Mouse (Mus musculus) left cerebral cortex, adult 9 months (tissue): ENCODE measurements around the gene Il10ra.

Source experiments
- DNase-seq, 2 experiments: peaks; one replicate each; pipeline ENCODE4 v3.0.0; 2022; ENCODE audit warnings: low spot score in 2 of 2

The Il10ra gene

GRCm38 (mm10) chr9:45259065-45259464, 9.9 kb downstream of the Il10ra start:
- DNase-seq, result no peak

- DNase-seq, result no peak
Observed at GRCm38 (mm10) chr9:45255967-45256366, 13.0 kb downstream of the Il10ra start.

DNA sequence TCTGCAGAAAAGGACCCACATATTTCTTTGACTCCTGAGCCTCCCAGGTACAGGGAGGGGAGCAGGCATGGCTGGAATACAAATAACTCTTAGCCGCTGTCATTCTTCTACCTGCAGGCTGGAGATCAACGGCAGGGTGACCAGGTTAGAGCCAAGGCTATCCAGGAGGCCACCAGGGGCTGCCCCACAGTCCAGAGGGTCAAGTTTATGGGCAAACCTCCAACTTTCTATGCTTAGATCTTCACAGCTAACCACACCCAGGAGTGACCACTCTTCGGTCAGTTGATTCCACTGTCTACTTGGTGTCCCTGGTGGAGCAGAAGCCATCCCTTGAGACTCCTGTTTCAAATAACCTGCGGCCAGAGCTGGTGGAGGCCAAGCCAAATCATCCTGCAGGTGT, 13.5 kb downstream of the Il10ra start:
- DNase-seq, result no peak

- no peak for DNase-seq
Observed at GRCm38 (mm10) chr9:45254605-45255004, 14.3 kb downstream of the Il10ra start.

DNA sequence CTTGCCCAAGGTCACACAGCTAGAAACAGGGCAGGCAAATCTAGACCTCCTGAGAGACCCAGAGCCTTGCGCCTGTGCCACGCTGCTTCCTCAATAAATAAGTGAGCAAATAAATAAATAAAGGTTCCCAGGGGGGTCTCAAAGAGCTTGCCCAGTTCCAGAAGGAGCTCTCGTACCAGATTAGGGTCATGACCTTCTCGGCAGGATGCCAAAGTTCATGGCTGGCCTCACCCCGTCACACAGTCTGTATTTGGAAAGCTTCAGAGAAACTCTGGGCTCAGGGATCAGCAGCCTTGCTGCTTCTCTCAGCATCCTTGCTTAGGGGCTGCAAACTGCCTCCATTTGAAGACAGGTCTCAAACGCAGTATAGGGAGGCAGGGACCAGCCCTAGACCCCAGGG, 14.9 kb downstream of the Il10ra start:
- DNase-seq, result no peak

DNA sequence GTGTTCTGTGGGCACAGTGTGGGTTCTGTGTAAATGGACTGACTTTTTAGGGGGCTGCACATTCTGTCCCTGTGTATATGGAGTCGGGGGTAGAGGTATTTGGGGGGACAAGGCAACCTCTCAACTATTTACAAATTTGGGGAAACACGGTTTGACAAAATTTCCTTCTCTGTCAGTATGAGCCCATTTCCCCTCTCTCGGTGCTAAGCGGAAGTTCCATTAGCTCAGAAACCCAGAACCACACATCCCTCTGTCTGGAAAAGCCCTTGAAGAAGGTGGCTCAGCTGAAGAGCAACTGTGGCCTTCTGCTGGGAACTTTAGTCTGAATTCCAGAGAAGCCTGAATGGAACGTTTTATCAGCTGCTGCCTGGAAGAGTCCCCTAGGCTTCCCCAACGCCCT, 16.6 kb downstream of the Il10ra start:
- DNase-seq, result no peak

DNA sequence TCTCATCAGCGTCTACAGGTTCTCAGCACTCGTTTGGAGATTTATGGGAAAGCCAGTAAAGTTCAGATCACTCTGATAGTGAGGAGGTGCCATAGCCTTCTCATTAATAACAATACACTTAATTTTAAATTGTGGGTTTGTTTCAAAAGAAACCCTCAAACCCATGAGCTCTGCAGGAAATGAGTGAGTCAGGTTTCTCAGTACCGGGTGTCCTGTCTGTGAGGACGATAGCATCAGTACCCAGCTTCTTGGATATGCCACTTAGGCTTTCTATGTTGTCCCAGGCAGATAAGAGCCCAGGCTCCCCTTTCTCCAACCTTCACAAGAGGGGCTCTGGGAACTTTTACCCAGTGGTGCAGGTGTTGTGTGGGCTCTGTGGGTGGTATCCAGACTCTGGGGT, 17.0 kb downstream of the Il10ra start:
- no peak for DNase-seq

- DNase-seq, result no peak
Observed at GRCm38 (mm10) chr9:45251281-45251680, 17.7 kb downstream of the Il10ra start.

GRCm38 (mm10) chr9:45250306-45250705, 18.6 kb downstream of the Il10ra start:
- no peak for DNase-seq

- no peak for DNase-seq
Observed at GRCm38 (mm10) chr9:45247536-45247935, 21.4 kb downstream of the Il10ra start.

DNA sequence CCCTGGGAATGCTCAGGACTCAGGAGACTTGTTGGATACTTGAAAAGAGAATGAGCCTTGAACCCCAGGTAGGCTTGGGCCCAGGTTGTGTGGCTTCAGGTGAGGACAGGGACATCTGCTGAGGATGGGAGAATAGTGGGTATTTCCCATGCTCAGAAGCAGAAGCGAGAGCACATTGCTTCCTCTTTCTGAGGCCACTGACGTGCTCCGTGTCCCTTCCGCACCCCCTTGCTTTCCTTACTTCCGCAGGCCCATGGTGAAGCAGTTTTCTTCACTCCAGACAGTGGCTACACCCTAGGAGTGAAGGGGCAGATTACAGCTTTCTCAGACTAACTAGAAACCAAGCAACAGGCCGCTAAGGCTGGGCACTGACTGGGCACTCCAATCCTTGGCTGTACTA, 22.9 kb downstream of the Il10ra start:
- DNase-seq, result peak in 1 of 2 experiments; percentile 25

- DNase-seq, result no peak
Observed at GRCm38 (mm10) chr9:45245432-45245831, 23.5 kb downstream of the Il10ra start.

- DNase-seq, result no peak
Observed at GRCm38 (mm10) chr9:45241397-45241796, 27.6 kb downstream of the Il10ra start.

GRCm38 (mm10) chr9:45236744-45237143, 32.2 kb downstream of the Il10ra start:
- no peak for DNase-seq

- DNase-seq, result no peak
Observed at GRCm38 (mm10) chr9:45235668-45236227, 33.2 kb downstream of the Il10ra start.

DNA sequence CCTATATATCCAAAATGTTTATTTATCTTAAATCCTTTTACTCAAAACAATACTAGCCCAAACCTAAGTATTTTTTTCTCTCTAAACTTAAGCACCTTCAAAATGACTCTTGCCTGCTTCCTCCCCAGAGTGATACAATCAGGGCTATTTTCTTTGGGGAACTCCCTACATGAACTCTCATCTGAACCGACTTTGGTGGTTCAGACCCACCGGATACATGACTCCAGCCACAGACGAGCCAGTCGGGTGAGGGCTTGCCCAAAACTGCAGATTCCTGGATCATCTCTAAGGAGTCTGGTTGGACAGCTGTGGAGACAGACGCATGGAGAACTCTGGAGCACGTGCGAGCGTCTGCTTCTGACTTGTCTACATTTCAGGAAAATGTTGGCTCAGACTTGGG, 39.6 kb downstream of the Il10ra start:
- no peak for DNase-seq

GRCm38 (mm10) chr9:45221567-45221966, 47.4 kb downstream of the Il10ra start:
- DNase-seq, result peak; percentile 58 to 96

DNA sequence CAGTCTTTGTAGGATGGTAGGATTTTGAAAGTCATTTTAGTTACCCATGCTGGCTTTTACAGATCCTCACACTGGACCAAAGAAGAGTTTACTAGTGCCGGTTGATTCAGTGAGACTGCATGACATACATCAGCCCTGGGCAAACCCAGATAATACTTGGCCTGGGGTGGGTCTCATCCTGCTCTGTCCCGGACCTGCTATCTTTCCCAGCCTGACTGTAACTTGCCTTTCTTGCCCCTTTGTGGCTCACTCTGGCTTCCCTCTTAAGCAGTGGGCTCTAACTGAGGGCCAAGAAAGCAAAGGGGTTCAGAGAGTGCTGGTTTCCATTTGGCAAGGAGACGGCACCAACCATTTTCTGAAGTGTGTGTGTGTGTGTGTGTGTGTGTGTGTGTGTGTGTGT, 49.3 kb downstream of the Il10ra start:
- DNase-seq, result no peak

DNA sequence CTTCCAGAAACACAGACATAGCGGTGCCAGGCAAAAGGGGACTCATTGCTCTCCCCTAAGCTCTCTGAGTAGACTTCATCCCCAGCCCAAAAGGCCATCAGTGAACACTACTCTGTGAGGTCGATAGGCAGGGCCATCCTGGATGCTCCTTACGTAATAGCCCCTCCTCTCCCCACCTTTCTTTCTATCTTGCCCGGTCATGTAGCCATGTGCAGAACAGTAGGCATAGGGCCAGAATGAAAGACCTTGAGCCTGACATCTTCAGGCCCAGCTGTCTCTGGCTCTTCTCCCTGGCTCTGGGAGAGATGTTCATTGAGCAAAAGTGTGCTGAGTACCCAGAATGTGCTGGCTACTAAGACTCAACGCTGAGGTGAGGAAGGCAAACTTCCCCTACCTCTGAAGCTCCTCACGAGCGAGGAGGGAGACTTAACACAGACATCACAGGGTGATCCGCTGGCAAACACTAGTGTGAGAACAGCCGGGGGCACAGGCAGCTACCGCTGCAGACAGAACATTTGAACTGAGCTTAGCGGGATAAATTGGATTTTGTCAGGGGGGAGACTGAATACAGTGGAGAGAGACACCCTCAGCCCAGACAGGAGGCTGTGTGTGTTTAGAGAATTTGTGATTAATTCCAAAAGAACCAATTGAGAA, 53.3 kb downstream of the Il10ra start:
- DNase-seq, result no peak

DNA sequence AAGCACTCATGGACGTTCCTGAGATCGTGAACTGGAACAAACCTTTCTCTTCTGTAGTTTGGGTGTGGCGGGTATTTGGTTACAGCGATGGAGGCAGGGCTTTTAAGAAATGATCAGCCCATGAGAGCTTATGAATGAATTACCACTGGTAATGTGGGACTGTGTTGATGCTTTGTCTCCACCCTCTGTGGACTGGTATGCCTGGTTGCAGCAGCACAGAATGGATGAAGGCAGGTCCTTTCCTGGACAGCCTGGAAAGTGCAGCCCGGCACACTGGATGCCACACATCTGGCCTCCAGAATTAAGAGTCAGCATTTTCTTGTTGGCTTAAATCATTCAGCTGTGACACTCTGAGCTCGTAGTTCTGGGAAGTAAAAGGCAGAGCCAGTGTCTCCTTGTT, 56.9 kb downstream of the Il10ra start:
- no peak for DNase-seq

DNA sequence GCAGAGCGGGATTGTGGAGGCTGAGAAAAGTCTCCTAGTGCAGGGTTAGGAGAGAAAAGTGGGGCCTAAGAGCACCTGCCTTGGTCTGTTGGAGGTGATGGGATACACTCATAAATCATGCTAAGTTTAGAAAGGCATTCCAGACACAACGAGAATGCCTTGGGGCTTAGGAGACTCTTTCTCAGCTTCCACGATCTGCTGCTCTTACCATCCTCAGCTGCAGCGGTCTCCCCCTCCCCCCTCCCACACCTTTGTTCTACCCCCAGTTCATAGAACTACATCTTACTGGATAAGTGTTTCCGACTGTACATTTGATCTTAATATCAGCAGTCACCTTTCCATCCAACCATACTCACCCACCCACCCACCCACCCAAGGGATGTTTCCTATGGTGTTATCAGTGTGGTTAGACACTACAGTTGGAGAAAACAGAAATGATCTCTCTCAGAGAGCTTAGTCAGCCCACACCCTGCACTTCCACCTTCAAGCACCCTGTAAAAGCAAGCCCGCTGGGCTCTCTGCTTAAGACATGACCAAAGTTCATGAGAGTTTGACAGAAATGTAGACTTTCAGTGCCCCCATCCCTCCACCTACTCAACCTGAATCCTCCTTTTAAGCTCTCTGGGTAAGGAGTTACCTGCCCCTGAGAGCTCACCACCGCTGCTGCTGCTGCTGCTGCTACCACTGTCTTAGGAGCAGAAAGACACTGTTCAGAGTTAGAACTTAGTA, 61.8 kb downstream of the Il10ra start:
- no peak for DNase-seq

DNA sequence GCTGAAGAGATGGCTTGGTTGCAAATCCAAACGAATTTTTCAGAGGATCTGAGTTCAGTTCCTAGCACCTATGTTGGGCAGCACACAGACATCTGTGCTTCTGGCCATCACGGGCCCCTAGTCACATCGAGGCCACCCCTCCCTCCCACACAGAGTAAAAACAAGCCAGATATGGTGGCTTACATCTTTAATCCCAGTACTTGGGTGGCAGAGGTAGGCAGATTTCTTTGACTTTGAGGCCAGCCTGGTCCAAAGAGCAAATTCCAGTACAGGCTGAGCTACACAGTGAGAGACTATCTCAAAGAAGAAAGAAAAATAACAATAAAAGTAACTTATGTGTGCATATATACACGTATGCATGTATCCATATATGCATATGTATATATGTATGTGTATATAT, 62.8 kb downstream of the Il10ra start:
- no peak for DNase-seq

DNA sequence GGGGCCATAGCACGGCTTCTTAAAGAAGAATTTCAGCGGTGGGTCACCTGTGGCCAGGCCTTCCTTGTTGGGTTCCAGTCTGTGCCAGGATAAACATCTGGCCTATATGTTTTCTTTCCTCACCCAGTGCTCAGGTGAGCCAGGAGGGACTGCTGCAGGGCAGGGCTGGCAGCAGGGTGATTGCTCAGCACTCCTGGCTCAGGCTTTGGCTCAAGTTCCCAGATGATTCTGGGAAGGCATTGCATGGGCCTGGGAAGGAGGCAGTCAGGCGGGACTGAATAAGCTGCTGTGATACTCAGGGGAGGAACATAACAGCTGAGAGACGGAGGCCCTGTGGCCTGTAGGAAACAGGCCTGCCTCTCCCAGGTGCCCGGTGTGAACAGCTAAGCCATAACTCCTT, 63.8 kb downstream of the Il10ra start:
- no peak for DNase-seq
